Mouse (Mus musculus): Measurements from ENCODE around the gene Pxdc1.

Pxdc1 gene

GRCm38 (mm10) chr13:34596797-34597196 is 56.5 kb downstream of the Pxdc1 start:
- no peak for DNase-seq (ENCODE audit: low spot score in 2 of 2)
